Mouse (Mus musculus) MEL (cell line): ENCODE results near the gene Zbtb1.

ENCODE experiments used
- CTCF ChIP-seq, 3 experiments: IDR thresholded peaks in 2 of 3; conservative IDR thresholded peaks in 1 of 3; 2 replicates each; pipeline ENCODE4 v1.5.1; 2011 to 2012; ENCODE audit warnings: low read length in 3 of 3, low read depth in 2 of 3, mild to moderate bottlenecking in 2 of 3, improper control_type of control experiment in 1 of 3, inconsistent platforms in 1 of 3, mixed read lengths in 1 of 3, moderate library complexity in 1 of 3; ENCODE audit not compliant: control insufficient read depth in 1 of 3, insufficient read depth in 1 of 3, poor library complexity in 1 of 3, severe bottlenecking in 1 of 3
- EP300 ChIP-seq, 2 experiments: IDR thresholded peaks; 2 replicates each; pipeline ENCODE4 v1.6.1; 2011; ENCODE audit warnings: improper control_type of control experiment in 2 of 2, low read length in 2 of 2, low read depth in 1 of 2, mild to moderate bottlenecking in 1 of 2
- GABPA ChIP-seq: IDR thresholded peaks from 2 replicates; pipeline ENCODE4 v1.6.1; 2012; ENCODE audit warnings: low read depth, mild to moderate bottlenecking, inconsistent platforms, low read length, improper control_type of control experiment, moderate library complexity
- GATA1 ChIP-seq: IDR thresholded peaks from 2 replicates; pipeline ENCODE4 v1.6.1; 2011; ENCODE audit warnings: low read depth, low read length, improper control_type of control experiment
- HCFC1 ChIP-seq: IDR thresholded peaks from 2 replicates; pipeline ENCODE4 v1.6.1; 2012; ENCODE audit warnings: low read depth, mild to moderate bottlenecking, inconsistent platforms, low read length, improper control_type of control experiment, moderate library complexity
- MYB ChIP-seq: IDR thresholded peaks from 2 replicates; pipeline ENCODE4 v1.6.1; 2011; ENCODE audit warnings: mild to moderate bottlenecking, low read depth, low read length, improper control_type of control experiment
- NELFE ChIP-seq: IDR thresholded peaks from 2 replicates; pipeline ENCODE4 v1.6.1; 2011; ENCODE audit warnings: low read depth, low read length, improper control_type of control experiment
- POLR2A ChIP-seq, 2 experiments: IDR thresholded peaks; 2 replicates each; pipeline ENCODE4 v1.6.1; 2011 to 2012; ENCODE audit warnings: low read length in 2 of 2, mild to moderate bottlenecking in 2 of 2, control low read depth in 1 of 2, improper control_type of control experiment in 1 of 2, low read depth in 1 of 2, moderate library complexity in 1 of 2; ENCODE audit not compliant: control insufficient read depth in 1 of 2, insufficient read depth in 1 of 2, poor library complexity in 1 of 2
- RCOR1 ChIP-seq: IDR thresholded peaks from 2 replicates; pipeline ENCODE4 v1.6.1; 2012; ENCODE audit warnings: low read depth, mild to moderate bottlenecking, inconsistent platforms, low read length, improper control_type of control experiment
- ZNF384 ChIP-seq: IDR thresholded peaks from 2 replicates; pipeline ENCODE4 v1.6.1; 2012; ENCODE audit warnings: low read depth, mild to moderate bottlenecking, inconsistent platforms, low read length, improper control_type of control experiment

GRCm38 (mm10) chr12:76324679-76325431, 45.2 kb upstream of the Zbtb1 start, which contains the start of gene Akap5:
- TF ChIP-seq CTCF (IDR thresholded peaks at IDR 0.05 in 2 of 3, conservative IDR thresholded peaks at IDR 0.05 in 1 of 3; ENCODE audit: control insufficient read depth in 1 of 3, insufficient read depth in 1 of 3, low read depth in 2 of 3, low read length in 3 of 3, poor library complexity in 1 of 3, severe bottlenecking in 1 of 3) (no peak), ZNF384 (no peak), GABPA (no peak), NELFE (no peak), POLR2A (IDR thresholded peaks at IDR 0.05; ENCODE audit: control insufficient read depth in 1 of 2, insufficient read depth in 1 of 2, low read depth in 1 of 2, low read length in 2 of 2, poor library complexity in 1 of 2) (no peak), RCOR1 (no peak), HCFC1 (no peak), EP300 (IDR thresholded peaks at IDR 0.05; ENCODE audit: low read depth in 1 of 2, low read length in 2 of 2) (no peak), GATA1 (no peak), MYB (no peak)
